Mouse (Mus musculus) retina, adult 2 months (tissue): ENCODE data around the gene Lrmda.

Source experiments
- DNase-seq: peaks from one replicate; pipeline ENCODE4 v3.0.0-alpha.2; 2012; ENCODE audit warnings: low read depth, low spot score

Gene Lrmda

GRCm38 (mm10) chr14:22019252-22019948 is at the start of gene Lrmda:
Gene Lrmda, plus strand, starts transcription at chr14:22019712.
- DNase-seq = no peak

- DNase-seq = no peak
Measured at GRCm38 (mm10) chr14:21981462-21981861, 38.0 kb upstream of the Lrmda start.

- DNase-seq = no peak
Measured at GRCm38 (mm10) chr14:21982096-21982591, 37.4 kb upstream of the Lrmda start.

- no peak for DNase-seq
Measured at GRCm38 (mm10) chr14:21982592-21983310, 36.8 kb upstream of the Lrmda start.

GRCm38 (mm10) chr14:21983311-21983949 is 36.1 kb upstream of the Lrmda start:
- no peak for DNase-seq

- no peak for DNase-seq
Measured at GRCm38 (mm10) chr14:21983950-21984730, 35.4 kb upstream of the Lrmda start.

- no peak for DNase-seq
Measured at GRCm38 (mm10) chr14:21984757-21985425, 34.6 kb upstream of the Lrmda start.

GRCm38 (mm10) chr14:21985426-21985931 is 34.0 kb upstream of the Lrmda start:
- no peak for DNase-seq

- no peak for DNase-seq
Measured at GRCm38 (mm10) chr14:21985981-21986732, 33.4 kb upstream of the Lrmda start.

- no peak for DNase-seq
Measured at GRCm38 (mm10) chr14:21986733-21987659, 32.5 kb upstream of the Lrmda start.

- DNase-seq = peak; percentile 89
Measured at GRCm38 (mm10) chr14:21987660-21988576, 31.6 kb upstream of the Lrmda start.

GRCm38 (mm10) chr14:21988577-21989290 is 30.8 kb upstream of the Lrmda start:
- DNase-seq = no peak

- no peak for DNase-seq
Measured at GRCm38 (mm10) chr14:21989291-21989913, 30.1 kb upstream of the Lrmda start, which contains the start of gene Zfp503. Gene Zfp503, minus strand, starts transcription at chr14:21989601.

- DNase-seq = no peak
Measured at GRCm38 (mm10) chr14:21990321-21991021, 29.0 kb upstream of the Lrmda start.

GRCm38 (mm10) chr14:21991251-21991780 is 28.2 kb upstream of the Lrmda start:
- no peak for DNase-seq

- no peak for DNase-seq
Measured at GRCm38 (mm10) chr14:21991856-21992255, 27.7 kb upstream of the Lrmda start.
